Mouse (Mus musculus) testis, adult 2 months (tissue): ENCODE results near the gene Crabp2.

Experiments used
- CTCF ChIP-seq: fragments of 200-500 bp; IDR thresholded peaks from 2 replicates; pipeline ENCODE4 v1.5.1; 2012; ENCODE audit warnings: low read depth, mild to moderate bottlenecking, inconsistent platforms, low read length, moderate library complexity; ENCODE audit not compliant: control insufficient read depth, insufficient read depth, insufficient replicate concordance
- POLR2A ChIP-seq: fragments of 200-500 bp; IDR thresholded peaks from 2 replicates; pipeline ENCODE4 v1.6.1; 2012; ENCODE audit warnings: low read depth, mild to moderate bottlenecking, inconsistent platforms, low read length, moderate library complexity; ENCODE audit not compliant: control insufficient read depth

DNA sequence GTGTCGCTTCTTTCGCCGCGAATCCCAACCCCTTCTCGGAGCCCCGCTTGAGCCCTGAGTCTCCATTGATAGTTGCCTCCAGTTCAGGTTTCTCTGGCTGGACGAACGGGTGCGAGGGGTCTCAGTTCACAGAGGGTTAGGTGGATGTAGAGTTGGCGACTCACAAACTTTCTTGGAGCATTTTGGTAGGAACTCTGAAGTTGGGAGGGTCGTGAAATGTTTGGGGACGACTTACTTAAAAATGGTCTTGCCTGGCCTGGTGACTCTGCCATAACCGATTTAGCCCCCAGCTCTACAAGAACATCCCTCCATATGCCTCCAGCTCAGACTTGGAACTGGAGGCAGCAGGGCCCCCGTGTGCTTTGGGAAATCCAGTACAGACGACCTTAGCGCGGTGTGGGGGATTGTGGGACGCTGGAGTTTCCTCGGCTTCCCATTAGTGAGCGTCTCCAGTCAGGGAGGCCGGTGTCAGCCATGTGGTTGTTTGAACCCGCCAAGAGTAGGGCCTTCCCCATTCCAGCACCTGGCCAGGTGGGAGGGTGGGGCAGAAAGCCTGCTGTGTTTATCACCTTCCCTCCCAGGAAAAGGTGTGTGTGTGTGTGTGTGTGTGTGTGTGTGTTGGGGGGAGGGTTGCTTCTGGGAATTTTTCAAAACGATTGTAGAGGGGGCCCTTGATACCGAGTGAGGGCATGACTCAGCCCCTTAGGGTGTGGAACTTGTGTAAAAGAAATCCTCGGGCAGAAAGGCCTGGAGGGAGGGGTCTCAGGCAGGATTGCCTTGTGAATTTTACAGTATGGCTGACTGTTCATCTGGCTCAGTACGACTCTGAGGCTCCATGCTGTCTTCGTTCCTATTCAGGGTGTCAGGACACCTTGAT lies 41.2 kb upstream of the Crabp2 start:
- TF ChIP-seq CTCF (no peak), POLR2A (0 out of 2 replicates have a peak, but pooled peaks have one; percentile 11)
